Mouse (Mus musculus): ENCODE data around the gene Amz1. TPM values are rescaled to one million over a fixed set of nuclear protein-coding genes. Genes with fewer than 3 reads are reported as not detected.

Amz1 gene
- polyA plus RNA-seq (2016; fragmentation: Nextera tagmentation; extraction: Ambion mirVana), result 1.1 and 1.3 TPM in 2 replicates

GRCm38 (mm10) chr5:140723822-140724221 is at the start of gene Amz1:
TSS of gene Amz1 (plus strand) at chr5:140724127.
- no peak within 1 kb of the TSS for H3K4me2 ChIP-seq (replicated peaks)
- H3K9me3 ChIP-seq, result no peaks in the 10 kb centered on the region
- 0 out of 2 replicates have a peak, but pooled peaks have one; percentile 27 for ATAC-seq (ENCODE audit: low FRiP score, low read depth)
- H3K4me3 ChIP-seq, result no peak within 1 kb of the TSS
- peaks cover 9% of the 10 kb centered on the region for H3K36me3 ChIP-seq
- H3K9ac ChIP-seq (replicated peaks), result no peak within 1 kb of the TSS
- WGBS, result 72% methylated on average over 13 of the region's 13 CpGs
- H3K27ac ChIP-seq (replicated peaks), result no peak within 1 kb of the TSS
- H3K4me1 ChIP-seq, result peaks cover 16% of the 10 kb centered on the region
- no peaks in the 10 kb centered on the region for H3K27me3 ChIP-seq

DNA sequence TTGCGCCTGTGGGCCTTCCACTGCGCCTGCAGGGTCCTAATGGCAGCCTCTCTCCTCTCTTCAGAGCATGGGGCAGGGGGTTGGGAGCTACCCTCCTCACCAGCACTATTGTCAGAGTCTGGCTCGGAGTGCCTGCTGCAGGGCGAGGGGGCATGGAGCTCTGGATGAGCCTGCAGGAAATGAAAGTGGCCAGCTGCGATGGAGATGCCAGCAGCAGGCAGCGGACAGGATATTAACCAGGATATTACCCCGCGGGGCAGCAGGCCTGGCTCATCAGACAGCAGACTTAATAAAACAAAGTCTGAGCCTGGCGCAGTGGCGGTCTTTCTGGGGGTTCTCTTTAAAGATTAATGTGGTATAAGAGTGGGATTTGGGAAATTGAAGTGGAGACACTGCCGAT is 48.8 kb upstream of the Amz1 start:
- Histone ChIP-seq H3K9ac (replicated peaks) (no peak overlapping the region), H3K4me2 (replicated peaks) (no peak overlapping the region), H3K9me3 (no peaks in the 10 kb centered on the region), H3K4me3 (no peak overlapping the region), H3K36me3 (peaks cover 60% of the 10 kb centered on the region), H3K27me3 (no peaks in the 10 kb centered on the region), H3K27ac (replicated peaks) (no peak overlapping the region), H3K4me1 (no peaks in the 10 kb centered on the region)
- 89% methylated on average over 11 of the region's 11 CpGs for WGBS
- ATAC-seq (ENCODE audit: low FRiP score, low read depth), result no peak

DNA sequence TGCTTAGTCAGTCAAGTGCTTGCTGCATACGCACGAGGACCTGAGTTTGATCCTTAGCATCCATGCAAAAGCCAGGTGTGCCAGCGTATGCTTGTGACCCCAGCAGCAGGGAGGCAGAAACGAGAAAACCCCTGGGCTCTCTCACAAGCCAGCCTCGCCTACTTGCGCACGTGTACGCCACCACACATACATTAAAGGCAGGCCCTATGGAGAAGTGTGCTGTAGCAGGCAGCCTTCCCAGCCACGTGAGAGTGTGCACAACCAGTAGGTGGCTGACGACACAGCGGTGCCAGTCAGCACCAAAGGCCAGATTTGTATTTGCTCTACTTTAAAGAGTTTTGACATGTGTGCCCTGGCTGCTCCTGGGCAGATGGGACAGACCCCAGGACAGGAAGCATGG is 48.3 kb upstream of the Amz1 start:
- no peak overlapping the region for H3K4me2 ChIP-seq (replicated peaks)
- H3K36me3 ChIP-seq, result peaks cover 58% of the 10 kb centered on the region
- ATAC-seq (ENCODE audit: low FRiP score, low read depth), result no peak
- no peak overlapping the region for H3K4me3 ChIP-seq
- no peaks in the 10 kb centered on the region for H3K9me3 ChIP-seq
- no peak overlapping the region for H3K27ac ChIP-seq (replicated peaks)
- H3K4me1 ChIP-seq, result no peaks in the 10 kb centered on the region
- 86% methylated on average over 11 of the region's 11 CpGs for WGBS
- no peak overlapping the region for H3K9ac ChIP-seq (replicated peaks)
- H3K27me3 ChIP-seq, result no peaks in the 10 kb centered on the region

DNA sequence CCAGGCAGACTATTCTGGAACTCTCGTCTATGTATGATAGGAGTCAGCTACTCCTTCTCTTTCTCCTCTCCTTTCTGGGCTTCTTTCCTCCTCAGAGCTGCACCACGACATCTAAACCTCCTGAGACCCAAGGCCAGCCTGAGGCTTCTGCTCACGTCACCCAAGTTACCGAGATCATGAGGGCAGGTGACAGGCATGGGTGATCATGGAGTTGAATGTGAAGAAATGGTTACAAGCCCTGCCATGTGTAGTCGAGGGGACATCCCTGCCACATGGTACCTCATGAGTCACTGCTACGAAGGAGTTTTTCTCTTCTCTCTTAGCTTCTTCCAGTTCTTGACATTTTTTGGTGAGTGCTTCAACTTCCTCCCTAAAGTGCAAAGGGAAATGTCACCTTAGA is 46.8 kb upstream of the Amz1 start:
- H3K9me3 ChIP-seq, result no peaks in the 10 kb centered on the region
- H3K9ac ChIP-seq (replicated peaks), result no peak overlapping the region
- H3K27me3 ChIP-seq, result no peaks in the 10 kb centered on the region
- no peak overlapping the region for H3K27ac ChIP-seq (replicated peaks)
- H3K4me1 ChIP-seq, result no peaks in the 10 kb centered on the region
- ATAC-seq (ENCODE audit: low FRiP score, low read depth), result no peak
- WGBS, result 90% methylated on average over 6 of the region's 6 CpGs
- H3K4me3 ChIP-seq, result no peak overlapping the region
- H3K36me3 ChIP-seq, result peaks cover 54% of the 10 kb centered on the region
- no peak overlapping the region for H3K4me2 ChIP-seq (replicated peaks)

DNA sequence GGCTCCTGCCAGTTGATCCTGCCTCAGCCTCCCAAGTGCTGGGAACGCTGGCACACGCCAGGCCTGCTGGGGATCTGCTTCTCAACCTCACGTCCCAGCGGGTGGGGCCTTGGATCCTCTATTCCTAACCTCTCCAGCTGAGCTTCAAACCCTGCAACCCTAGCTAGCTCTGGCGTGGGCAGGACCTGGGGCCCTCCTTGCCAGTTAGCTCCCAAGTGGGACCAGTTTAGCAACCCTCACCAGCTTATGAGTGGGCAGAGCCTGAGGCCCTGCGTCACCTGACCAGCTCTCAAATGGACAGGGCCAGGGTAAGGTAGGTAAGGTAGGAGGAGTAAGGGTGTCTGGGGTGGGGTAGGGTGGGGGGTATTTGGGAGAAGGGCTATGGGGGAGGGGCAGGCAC is 43.9 kb upstream of the Amz1 start:
- H3K4me2 ChIP-seq (replicated peaks), result no peak overlapping the region
- H3K9ac ChIP-seq (replicated peaks), result no peak overlapping the region
- H3K27me3 ChIP-seq, result no peaks in the 10 kb centered on the region
- H3K27ac ChIP-seq (replicated peaks), result no peak overlapping the region
- WGBS, result 89% methylated on average over 6 of the region's 6 CpGs
- H3K4me1 ChIP-seq, result no peaks in the 10 kb centered on the region
- H3K4me3 ChIP-seq, result no peak overlapping the region
- H3K36me3 ChIP-seq, result peaks cover 43% of the 10 kb centered on the region
- H3K9me3 ChIP-seq, result no peaks in the 10 kb centered on the region
- ATAC-seq (ENCODE audit: low FRiP score, low read depth), result no peak

DNA sequence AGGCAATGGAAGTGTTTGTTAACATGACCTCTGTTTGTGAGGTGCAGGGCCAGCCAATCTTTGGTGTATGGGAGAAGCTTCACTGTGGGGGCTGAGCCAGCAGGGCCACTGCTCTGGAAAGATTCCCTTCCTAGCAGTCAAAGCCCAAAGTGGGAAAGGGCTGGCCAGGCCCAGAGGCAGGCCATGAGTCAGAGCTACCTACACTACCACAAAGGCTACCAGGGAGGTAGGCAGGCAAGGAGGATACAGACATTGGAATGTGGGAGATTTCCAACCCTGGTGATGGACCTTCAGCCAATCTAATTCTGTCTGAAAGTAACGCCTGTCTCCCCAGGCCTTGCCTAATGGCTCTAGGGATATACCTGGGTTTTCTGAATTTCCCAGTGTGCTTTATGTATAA is 43.0 kb upstream of the Amz1 start:
- Histone ChIP-seq H3K27ac (replicated peaks) (no peak overlapping the region), H3K4me2 (replicated peaks) (no peak overlapping the region), H3K9ac (replicated peaks) (no peak overlapping the region), H3K27me3 (no peaks in the 10 kb centered on the region), H3K9me3 (no peaks in the 10 kb centered on the region), H3K4me1 (no peaks in the 10 kb centered on the region), H3K4me3 (no peak overlapping the region), H3K36me3 (peaks cover 41% of the 10 kb centered on the region)
- WGBS, result 100% methylated on average over 1 of the region's 1 CpGs
- ATAC-seq (ENCODE audit: low FRiP score, low read depth), result no peak

DNA sequence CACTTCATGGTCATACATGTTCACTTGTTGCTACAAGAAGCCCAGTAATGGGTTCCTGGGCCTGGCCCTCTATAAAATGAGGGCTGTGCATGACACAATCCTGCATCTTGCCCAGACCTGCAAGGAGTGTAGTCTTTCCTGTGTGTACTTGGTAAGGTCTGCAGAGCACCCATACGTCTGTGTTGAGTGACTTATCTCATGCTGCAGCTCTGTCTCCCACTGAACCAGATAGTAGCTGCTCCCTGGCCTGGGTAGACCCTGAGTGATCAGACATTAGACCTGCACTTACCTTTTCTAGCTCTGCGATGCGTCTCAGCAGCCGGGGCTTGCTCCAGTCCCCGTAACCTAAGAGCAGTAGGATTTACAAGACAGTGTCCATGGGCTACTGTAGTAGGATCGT is 41.8 kb upstream of the Amz1 start:
- WGBS, result 94% methylated on average over 6 of the region's 6 CpGs
- Histone ChIP-seq H3K36me3 (peaks cover 36% of the 10 kb centered on the region), H3K4me1 (no peaks in the 10 kb centered on the region), H3K4me3 (no peak overlapping the region), H3K9me3 (no peaks in the 10 kb centered on the region), H3K27me3 (no peaks in the 10 kb centered on the region), H3K9ac (replicated peaks) (no peak overlapping the region), H3K27ac (replicated peaks) (no peak overlapping the region), H3K4me2 (replicated peaks) (no peak overlapping the region)
- no peak for ATAC-seq (ENCODE audit: low FRiP score, low read depth)

DNA sequence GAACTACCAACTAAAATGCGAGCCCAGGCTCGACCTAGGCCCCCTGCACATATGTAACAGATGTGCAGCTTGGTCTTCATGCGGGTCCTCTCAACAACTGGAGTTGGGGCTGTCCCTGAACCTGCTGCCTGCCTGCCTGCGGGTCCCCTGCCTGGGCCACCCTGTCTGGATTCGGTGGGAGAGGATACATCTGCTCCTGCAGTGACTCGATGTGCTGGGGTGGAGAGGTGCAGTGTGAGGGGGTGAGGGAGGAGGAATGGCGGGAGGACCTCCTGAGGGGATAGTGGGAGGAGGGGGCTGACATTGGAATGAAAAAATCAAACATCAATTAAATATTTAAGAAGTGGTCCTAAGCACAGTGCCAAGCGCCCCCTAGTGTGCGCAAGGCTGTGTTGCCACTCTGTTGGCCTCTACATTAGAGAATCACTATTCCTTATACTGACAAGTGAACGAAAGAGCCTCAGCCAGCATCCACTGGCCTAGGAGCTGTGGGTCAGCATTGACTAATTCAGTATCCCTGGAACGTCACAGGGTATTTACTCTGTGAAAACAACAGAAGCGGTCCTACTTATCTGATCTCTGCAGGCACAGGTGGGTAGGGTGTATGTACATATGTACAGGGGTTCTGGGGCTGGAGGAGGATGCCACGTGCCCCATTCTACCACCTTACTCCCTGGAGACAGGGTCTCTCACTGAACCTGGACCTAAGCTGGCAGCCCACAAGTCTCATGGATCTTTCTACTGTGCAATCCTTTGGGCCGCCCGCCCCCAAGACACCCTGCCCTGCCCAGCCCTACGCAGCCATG is 39.4 kb upstream of the Amz1 start:
- WGBS, result 61% methylated on average over 16 of the region's 16 CpGs
- H3K9ac ChIP-seq (replicated peaks), result no peak overlapping the region
- no peak overlapping the region for H3K27ac ChIP-seq (replicated peaks)
- ATAC-seq (ENCODE audit: low FRiP score, low read depth), result peak; percentile 34; the same call in 1 of the 2 replicates
- no peaks in the 10 kb centered on the region for H3K4me1 ChIP-seq
- H3K4me3 ChIP-seq, result no peak overlapping the region
- H3K4me2 ChIP-seq (replicated peaks), result no peak overlapping the region
- H3K9me3 ChIP-seq, result no peaks in the 10 kb centered on the region
- peaks cover 36% of the 10 kb centered on the region for H3K36me3 ChIP-seq
- no peaks in the 10 kb centered on the region for H3K27me3 ChIP-seq

GRCm38 (mm10) chr5:140688434-140688833 is 35.5 kb upstream of the Amz1 start:
- Histone ChIP-seq H3K4me3 (no peak overlapping the region), H3K9ac (replicated peaks) (no peak overlapping the region), H3K9me3 (no peaks in the 10 kb centered on the region), H3K36me3 (peaks cover 64% of the 10 kb centered on the region), H3K4me1 (no peaks in the 10 kb centered on the region), H3K27ac (replicated peaks) (no peak overlapping the region), H3K27me3 (no peaks in the 10 kb centered on the region), H3K4me2 (replicated peaks) (no peak overlapping the region)
- WGBS, result 89% methylated on average over 3 of the region's 3 CpGs
- no peak for ATAC-seq (ENCODE audit: low FRiP score, low read depth)

DNA sequence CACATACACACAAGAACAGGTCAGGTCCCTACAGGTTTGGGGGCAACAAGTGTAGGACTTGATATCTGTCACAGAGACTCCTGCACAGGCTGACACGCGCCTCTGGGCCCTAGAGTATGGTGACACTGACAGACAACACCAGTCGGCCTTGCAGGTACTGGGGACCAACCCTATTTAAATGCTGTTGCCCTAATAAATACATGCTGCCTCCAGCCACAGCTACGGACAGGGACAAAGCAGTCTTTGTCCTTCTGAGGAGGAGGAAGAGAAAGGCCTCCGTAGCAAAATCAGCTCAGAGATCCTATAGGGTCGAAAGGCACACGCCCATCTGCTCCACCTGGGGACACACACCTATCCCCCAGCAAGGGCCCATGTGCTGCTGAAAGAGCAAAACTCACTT is 27.9 kb upstream of the Amz1 start:
- H3K9me3 ChIP-seq, result no peaks in the 10 kb centered on the region
- no peak for ATAC-seq (ENCODE audit: low FRiP score, low read depth)
- H3K36me3 ChIP-seq, result peaks cover 49% of the 10 kb centered on the region
- H3K4me1 ChIP-seq, result peaks cover 6% of the 10 kb centered on the region
- no peaks in the 10 kb centered on the region for H3K27me3 ChIP-seq
- no peak overlapping the region for H3K9ac ChIP-seq (replicated peaks)
- WGBS, result 86% methylated on average over 7 of the region's 7 CpGs
- H3K27ac ChIP-seq (replicated peaks), result no peak overlapping the region
- H3K4me2 ChIP-seq (replicated peaks), result no peak overlapping the region
- no peak overlapping the region for H3K4me3 ChIP-seq

GRCm38 (mm10) chr5:140699776-140700175 is 24.2 kb upstream of the Amz1 start:
- no peak overlapping the region for H3K9ac ChIP-seq (replicated peaks)
- no peak overlapping the region for H3K4me2 ChIP-seq (replicated peaks)
- no peak for ATAC-seq (ENCODE audit: low FRiP score, low read depth)
- H3K9me3 ChIP-seq, result no peaks in the 10 kb centered on the region
- H3K4me1 ChIP-seq, result peaks cover 20% of the 10 kb centered on the region
- peaks cover 26% of the 10 kb centered on the region for H3K36me3 ChIP-seq
- H3K27me3 ChIP-seq, result no peaks in the 10 kb centered on the region
- H3K4me3 ChIP-seq, result no peak overlapping the region
- 89% methylated on average over 9 of the region's 9 CpGs for WGBS
- no peak overlapping the region for H3K27ac ChIP-seq (replicated peaks)

DNA sequence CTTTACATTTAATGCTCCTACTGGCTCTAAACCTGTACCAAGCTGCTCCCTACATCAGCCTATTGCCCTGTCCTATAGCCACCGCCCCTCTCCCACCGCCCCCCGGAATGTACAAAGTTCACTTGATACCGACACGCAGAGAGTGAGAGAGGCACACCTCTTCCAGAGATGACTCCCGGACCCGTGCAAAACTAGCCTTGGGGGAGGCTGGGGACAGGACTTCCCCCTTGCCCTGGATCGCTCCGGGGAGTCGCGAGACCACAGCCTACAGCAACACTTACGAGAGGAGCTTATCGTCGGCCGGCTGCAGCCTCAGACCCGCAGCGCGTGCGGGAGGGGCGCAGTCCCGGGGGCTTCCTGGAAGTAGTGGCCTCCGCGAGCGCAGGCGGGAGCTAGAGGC is 22.3 kb upstream of the Amz1 start:
- Histone ChIP-seq H3K4me1 (peaks cover 31% of the 10 kb centered on the region), H3K36me3 (peaks cover 13% of the 10 kb centered on the region), H3K27me3 (no peaks in the 10 kb centered on the region), H3K4me3 (peak overlapping the region; percentile 77), H3K27ac (replicated peaks) (peak overlapping the region; percentile 88), H3K9me3 (no peaks in the 10 kb centered on the region), H3K4me2 (replicated peaks) (peak overlapping the region; percentile 89), H3K9ac (replicated peaks) (peak overlapping the region; percentile 85)
- WGBS, result under 1% methylated on average over 25 of the region's 25 CpGs
- ATAC-seq (ENCODE audit: low FRiP score, low read depth), result peak; percentile 27

GRCm38 (mm10) chr5:140702103-140702513 is 21.8 kb upstream of the Amz1 start, which contains the start of gene Iqce:
TSS of gene Iqce (minus strand) at chr5:140702378.
- H3K9me3 ChIP-seq, result no peaks in the 10 kb centered on the region
- peaks cover 13% of the 10 kb centered on the region for H3K36me3 ChIP-seq
- H3K27me3 ChIP-seq, result no peaks in the 10 kb centered on the region
- H3K4me3 ChIP-seq, result peak within 1 kb of the TSS; percentile 77
- ATAC-seq (ENCODE audit: low FRiP score, low read depth), result peak; percentile 61
- H3K27ac ChIP-seq (replicated peaks), result peak within 1 kb of the TSS; percentile 88
- H3K4me2 ChIP-seq (replicated peaks), result peak within 1 kb of the TSS; percentile 89
- WGBS, result under 1% methylated on average over 33 of the region's 33 CpGs
- peaks cover 31% of the 10 kb centered on the region for H3K4me1 ChIP-seq
- H3K9ac ChIP-seq (replicated peaks), result peak within 1 kb of the TSS; percentile 85
